Mouse (Mus musculus): ENCODE data around the gene Slc13a2.

DNA sequence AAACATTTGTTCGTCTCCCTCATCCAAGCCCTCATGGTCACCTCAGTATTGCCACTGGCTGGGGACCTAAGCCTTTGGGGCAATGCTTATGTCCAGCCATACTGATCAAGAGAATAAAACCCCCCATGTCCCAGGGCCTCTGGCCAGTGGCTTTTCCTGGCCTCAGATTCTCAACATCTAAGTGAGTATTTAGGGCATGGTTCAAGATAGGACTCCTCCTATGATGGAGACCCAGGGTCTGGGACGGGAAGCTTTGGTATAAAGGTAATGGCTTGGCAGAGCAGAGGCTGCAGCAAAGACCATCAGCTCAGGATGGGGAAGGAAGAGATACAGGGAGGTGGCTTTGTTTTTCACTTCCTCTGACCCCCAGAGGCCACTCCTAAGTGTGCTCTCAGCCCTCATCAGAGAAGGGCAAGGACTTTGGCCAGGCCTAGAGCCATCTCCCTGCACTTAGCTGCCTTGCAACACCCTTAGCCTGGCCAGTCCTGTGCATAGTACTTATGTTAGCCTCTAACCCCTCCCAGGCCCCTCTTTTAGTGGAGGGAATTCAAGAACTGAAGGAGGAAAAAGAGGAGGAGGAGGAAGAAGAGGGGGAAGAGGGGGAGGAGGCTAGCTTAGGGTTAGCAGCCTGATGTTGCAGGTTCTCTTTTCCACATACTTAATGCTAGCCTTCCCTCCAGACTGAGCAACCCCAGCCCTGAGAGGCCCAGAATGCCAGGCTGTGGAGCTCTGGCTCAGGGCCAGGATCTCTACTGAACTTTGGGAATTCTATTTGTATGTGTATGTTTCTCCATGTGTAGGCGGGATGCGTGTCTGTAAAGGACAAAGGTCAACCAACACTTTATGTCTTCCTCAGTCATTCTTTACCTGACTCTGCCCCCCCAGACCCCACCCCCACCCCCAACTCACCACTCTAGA, 72.3 kb downstream of the Slc13a2 start:
- TF ChIP-seq CTCF (IDR thresholded peaks at IDR 0.05; ENCODE audit: control insufficient read depth, insufficient read depth, low read length) (no peak), POLR2A (IDR thresholded peaks at IDR 0.05; ENCODE audit: borderline replicate concordance, control insufficient read depth, low read depth, low read length) (no peak)

Data from bone marrow, adult 2 months (tissue).